Mouse (Mus musculus): Measurements from ENCODE around the gene Lingo3. TPM values are rescaled to one million over a fixed set of nuclear protein-coding genes. Genes with fewer than 3 reads are reported as not detected.

The Lingo3 gene
- polyA plus RNA-seq, 2 experiments, result 0.56 to 0.88 TPM

DNA sequence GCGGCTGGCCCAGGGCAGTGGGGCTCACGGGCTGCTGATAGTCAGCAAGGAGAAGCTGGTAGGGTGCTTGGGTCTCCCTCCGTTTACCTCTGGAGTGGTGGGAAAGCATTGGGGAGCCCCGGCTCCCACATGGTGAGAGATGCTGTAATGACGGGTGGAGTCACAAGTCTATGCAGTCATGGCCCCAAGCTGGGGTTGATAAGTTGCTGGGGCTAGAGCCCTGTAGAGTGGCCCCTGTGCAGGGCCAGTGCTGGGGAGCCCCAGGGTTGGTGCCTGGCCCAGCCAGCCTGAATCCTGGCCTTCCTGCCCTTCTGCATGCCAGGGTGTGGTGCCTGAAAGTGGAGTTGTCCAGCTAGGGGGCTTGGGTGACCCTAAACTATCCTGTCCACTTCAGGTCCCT is 18.5 kb upstream of the Lingo3 start:
- Histone ChIP-seq H3K4me2 (replicated peaks; ENCODE audit: low read depth, low read length, severe bottlenecking) (no peak overlapping the region), H3K4me1 (ENCODE audit: control insufficient read depth, insufficient read depth, low read length) (no peaks in the 10 kb centered on the region), H3K9ac (ENCODE audit: low read depth, low read length, severe bottlenecking) (no peak overlapping the region), H3K27ac (replicated peaks; ENCODE audit: low read depth, low read length) (no peak overlapping the region), H3K36me3 (ENCODE audit: control insufficient read depth, insufficient read depth, low read length) (peaks cover 54% of the 10 kb centered on the region), H3K9me3 (ENCODE audit: control insufficient read depth, low read length) (no peaks in the 10 kb centered on the region), H3K4me3 (replicated peaks; ENCODE audit: low read length) (no peak overlapping the region), H3K27me3 (ENCODE audit: control insufficient read depth, insufficient read depth, low read length) (no peaks in the 10 kb centered on the region)
- 87% methylated on average over 5 of the region's 5 CpGs for WGBS
- ATAC-seq (ENCODE audit: low FRiP score, low read depth), result no peak
- no peak for TF ChIP-seq POLR2A (IDR thresholded peaks at IDR 0.05; ENCODE audit: borderline replicate concordance, extremely low read depth, insufficient read depth, insufficient read length)
- DNase-seq (ENCODE audit: low spot score), result no peak

DNA sequence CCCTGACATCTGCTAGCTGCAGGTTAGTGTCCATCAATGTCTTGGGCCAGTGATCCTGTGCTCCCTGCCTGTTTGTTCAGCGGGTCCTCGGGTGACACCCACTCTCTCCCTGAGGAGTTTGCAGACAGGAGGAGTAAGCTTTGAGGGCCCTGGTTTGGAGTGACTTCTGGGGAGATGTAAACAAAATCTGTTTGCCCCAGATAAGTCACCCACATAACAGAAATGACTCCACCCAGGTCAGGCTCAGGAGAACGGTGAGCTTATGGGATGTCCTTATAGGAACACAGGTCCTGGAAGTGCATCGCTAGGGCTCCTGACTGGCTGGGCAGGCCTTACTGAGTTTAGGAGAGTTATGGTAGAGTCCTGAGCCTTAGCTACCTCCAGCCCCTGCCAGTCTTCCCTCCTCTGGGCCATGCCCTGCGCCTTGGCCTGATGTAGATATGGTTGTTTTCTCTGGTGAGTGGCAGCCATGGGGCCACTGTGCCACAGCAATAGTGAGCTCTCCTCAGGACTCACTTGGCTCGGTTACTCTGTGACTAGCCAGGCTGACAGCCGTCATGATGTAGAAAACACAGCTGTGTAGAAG is 14.6 kb upstream of the Lingo3 start:
- H3K27ac ChIP-seq (replicated peaks; ENCODE audit: low read depth, low read length), result no peak overlapping the region
- H3K9me3 ChIP-seq (ENCODE audit: control insufficient read depth, low read length), result no peaks in the 10 kb centered on the region
- WGBS, result 90% methylated on average over 7 of the region's 7 CpGs
- no peaks in the 10 kb centered on the region for H3K27me3 ChIP-seq (ENCODE audit: control insufficient read depth, insufficient read depth, low read length)
- peaks cover 20% of the 10 kb centered on the region for H3K4me1 ChIP-seq (ENCODE audit: control insufficient read depth, insufficient read depth, low read length)
- no peak overlapping the region for H3K4me3 ChIP-seq (replicated peaks; ENCODE audit: low read length)
- DNase-seq (ENCODE audit: low spot score) (no peak), ATAC-seq (ENCODE audit: low FRiP score, low read depth) (no peak)
- H3K9ac ChIP-seq (ENCODE audit: low read depth, low read length, severe bottlenecking), result peak overlapping the region; percentile 36; the same call in 1 of the 2 replicates
- H3K4me2 ChIP-seq (replicated peaks; ENCODE audit: low read depth, low read length, severe bottlenecking), result no peak overlapping the region
- no peak for TF ChIP-seq POLR2A (IDR thresholded peaks at IDR 0.05; ENCODE audit: borderline replicate concordance, extremely low read depth, insufficient read depth, insufficient read length)
- peaks cover 21% of the 10 kb centered on the region for H3K36me3 ChIP-seq (ENCODE audit: control insufficient read depth, insufficient read depth, low read length)

DNA sequence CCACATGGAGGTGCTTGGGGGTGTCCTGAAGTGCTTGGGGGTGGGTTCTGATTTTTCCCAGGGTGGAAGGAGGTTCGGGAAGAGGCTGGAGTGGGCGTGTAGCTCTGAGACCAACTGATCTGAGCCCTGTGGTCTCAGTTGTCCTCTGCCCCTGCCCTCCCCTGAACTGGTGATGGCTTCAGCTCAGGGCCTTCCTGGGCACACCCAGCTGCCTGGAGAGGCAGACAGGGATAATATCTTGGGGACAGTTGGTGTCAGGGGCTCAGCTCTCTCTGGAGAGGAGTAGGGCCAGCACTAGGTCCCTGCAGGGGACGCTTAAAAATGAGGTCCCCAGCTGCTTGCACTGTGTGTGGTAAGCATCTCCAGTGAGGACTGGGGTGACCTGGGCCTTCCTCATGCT is 14.0 kb upstream of the Lingo3 start:
- H3K4me2 ChIP-seq (replicated peaks; ENCODE audit: low read depth, low read length, severe bottlenecking), result no peak overlapping the region
- no peak overlapping the region for H3K4me3 ChIP-seq (replicated peaks; ENCODE audit: low read length)
- 73% methylated on average over 3 of the region's 3 CpGs for WGBS
- peaks cover 20% of the 10 kb centered on the region for H3K36me3 ChIP-seq (ENCODE audit: control insufficient read depth, insufficient read depth, low read length)
- no peaks in the 10 kb centered on the region for H3K9me3 ChIP-seq (ENCODE audit: control insufficient read depth, low read length)
- peaks cover 20% of the 10 kb centered on the region for H3K4me1 ChIP-seq (ENCODE audit: control insufficient read depth, insufficient read depth, low read length)
- DNase-seq (ENCODE audit: low spot score), result no peak
- no peak for ATAC-seq (ENCODE audit: low FRiP score, low read depth)
- TF ChIP-seq POLR2A (IDR thresholded peaks at IDR 0.05; ENCODE audit: borderline replicate concordance, extremely low read depth, insufficient read depth, insufficient read length), result no peak
- peak overlapping the region; percentile 36; the same call in 1 of the 2 replicates for H3K9ac ChIP-seq (ENCODE audit: low read depth, low read length, severe bottlenecking)
- H3K27me3 ChIP-seq (ENCODE audit: control insufficient read depth, insufficient read depth, low read length), result no peaks in the 10 kb centered on the region
- no peak overlapping the region for H3K27ac ChIP-seq (replicated peaks; ENCODE audit: low read depth, low read length)

DNA sequence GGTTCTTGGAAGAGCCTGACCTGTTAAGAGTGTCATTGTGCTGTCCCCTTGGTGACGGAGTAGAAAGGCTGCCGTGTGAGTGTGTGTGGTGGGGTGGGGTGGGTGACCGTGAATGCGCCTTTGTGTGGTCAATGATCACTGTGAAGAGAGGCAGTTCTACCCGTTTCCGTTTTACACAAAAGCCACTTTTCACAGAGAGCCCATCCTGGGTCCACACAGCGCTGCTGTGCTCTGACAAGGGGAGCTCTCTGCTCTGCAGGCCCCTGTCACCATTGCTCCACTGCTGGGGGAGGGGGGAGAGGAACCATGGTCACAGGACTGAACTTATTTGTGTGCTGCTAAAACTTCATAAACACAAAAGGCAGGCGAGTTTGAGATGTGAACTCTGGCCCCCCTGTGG is 13.5 kb upstream of the Lingo3 start:
- ATAC-seq (ENCODE audit: low FRiP score, low read depth) (no peak), DNase-seq (ENCODE audit: low spot score) (no peak)
- H3K4me3 ChIP-seq (replicated peaks; ENCODE audit: low read length), result no peak overlapping the region
- H3K9ac ChIP-seq (ENCODE audit: low read depth, low read length, severe bottlenecking), result peak overlapping the region; percentile 36; the same call in 1 of the 2 replicates
- no peak overlapping the region for H3K4me2 ChIP-seq (replicated peaks; ENCODE audit: low read depth, low read length, severe bottlenecking)
- no peak for TF ChIP-seq POLR2A (IDR thresholded peaks at IDR 0.05; ENCODE audit: borderline replicate concordance, extremely low read depth, insufficient read depth, insufficient read length)
- peaks cover 19% of the 10 kb centered on the region for H3K36me3 ChIP-seq (ENCODE audit: control insufficient read depth, insufficient read depth, low read length)
- H3K27ac ChIP-seq (replicated peaks; ENCODE audit: low read depth, low read length), result no peak overlapping the region
- 83% methylated on average over 8 of the region's 8 CpGs for WGBS
- H3K27me3 ChIP-seq (ENCODE audit: control insufficient read depth, insufficient read depth, low read length), result no peaks in the 10 kb centered on the region
- peaks cover 20% of the 10 kb centered on the region for H3K4me1 ChIP-seq (ENCODE audit: control insufficient read depth, insufficient read depth, low read length)
- no peaks in the 10 kb centered on the region for H3K9me3 ChIP-seq (ENCODE audit: control insufficient read depth, low read length)

DNA sequence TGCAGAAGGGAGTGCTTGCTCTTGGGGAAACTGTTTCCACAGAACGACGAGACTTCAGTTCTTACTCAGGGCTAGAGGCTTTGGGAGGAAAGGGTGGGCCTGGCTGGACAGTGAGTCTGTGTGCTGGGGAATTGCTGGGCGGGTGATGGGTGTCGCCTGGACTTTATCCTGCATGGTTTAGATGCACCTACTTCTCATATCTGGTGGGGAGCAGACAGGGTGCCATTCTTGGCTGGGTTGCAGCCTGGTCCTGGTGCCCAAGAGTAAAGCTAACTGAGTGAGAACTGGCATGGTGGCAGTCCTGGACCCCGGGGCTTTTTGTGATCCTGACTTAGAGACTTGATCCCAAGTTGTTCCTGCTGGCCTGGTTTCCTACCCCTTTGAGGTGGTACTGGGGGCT is 13.1 kb upstream of the Lingo3 start:
- Histone ChIP-seq H3K36me3 (ENCODE audit: control insufficient read depth, insufficient read depth, low read length) (peaks cover 19% of the 10 kb centered on the region), H3K4me1 (ENCODE audit: control insufficient read depth, insufficient read depth, low read length) (peaks cover 20% of the 10 kb centered on the region), H3K9me3 (ENCODE audit: control insufficient read depth, low read length) (no peaks in the 10 kb centered on the region), H3K9ac (ENCODE audit: low read depth, low read length, severe bottlenecking) (peak overlapping the region; percentile 36), H3K27me3 (ENCODE audit: control insufficient read depth, insufficient read depth, low read length) (no peaks in the 10 kb centered on the region), H3K4me2 (replicated peaks; ENCODE audit: low read depth, low read length, severe bottlenecking) (0 out of 2 replicates have a peak overlapping the region, but pooled peaks have one; percentile 99), H3K27ac (replicated peaks; ENCODE audit: low read depth, low read length) (no peak overlapping the region), H3K4me3 (replicated peaks; ENCODE audit: low read length) (no peak overlapping the region)
- DNase-seq (ENCODE audit: low spot score) (no peak), ATAC-seq (ENCODE audit: low FRiP score, low read depth) (no peak)
- 85% methylated on average over 5 of the region's 5 CpGs for WGBS
- TF ChIP-seq POLR2A (IDR thresholded peaks at IDR 0.05; ENCODE audit: borderline replicate concordance, extremely low read depth, insufficient read depth, insufficient read length), result no peak

All from limb, embryonic 14.5 days (tissue).